Mouse (Mus musculus) mouse embryonic stem cell (cell line): Measurements from ENCODE around the gene Zfp689.
"Not testable (repeated sequence)": the region's sequence is repeated elsewhere in the genome, so short reads cannot be mapped to it uniquely, and the experiment has no call there.

Experiments used
- in situ Hi-C, 2 experiments: fragments of 300-500 bp; cut with MboI; formaldehyde crosslinking; loops; 1 replicate in 1 of 2; 3 replicates in 1 of 2; pipeline ENCODE4 v1.14.3; 2019 to 2020; ENCODE audit warnings: low sequenced_read_pairs in 2 of 2, low pct_unique_long_range_greater_than_20kb in 1 of 2, mixed read lengths in 1 of 2; ENCODE audit not compliant: unreplicated experiment in 1 of 2

The Zfp689 gene

DNA sequence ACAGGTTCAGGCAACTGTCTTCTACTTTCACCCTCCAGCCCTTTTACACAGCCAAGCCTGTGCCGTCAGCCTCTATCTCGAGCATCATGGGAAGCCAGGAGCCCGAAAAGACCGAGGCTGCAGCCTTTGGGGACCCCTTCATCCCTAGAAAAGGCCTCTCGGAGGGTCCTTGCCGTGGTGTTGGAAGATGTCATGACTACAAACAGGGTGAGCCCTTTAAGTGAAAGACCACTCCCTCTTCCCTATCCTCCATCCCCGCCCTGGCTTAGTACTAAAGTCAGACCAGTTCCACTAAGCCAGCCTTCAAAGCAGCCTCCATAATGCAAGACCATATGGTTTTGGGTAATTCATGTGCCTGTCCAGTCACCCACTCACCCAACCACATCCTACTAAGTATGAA, 23.1 kb upstream of the Zfp689 start:
- in situ Hi-C loops = no loop called here

GRCm38 (mm10) chr7:127471646-127472010, 22.7 kb upstream of the Zfp689 start:
- in situ Hi-C loops = no loop called here

GRCm38 (mm10) chr7:127470743-127471645, 22.0 kb upstream of the Zfp689 start:
- in situ Hi-C loops = no loop called here

DNA sequence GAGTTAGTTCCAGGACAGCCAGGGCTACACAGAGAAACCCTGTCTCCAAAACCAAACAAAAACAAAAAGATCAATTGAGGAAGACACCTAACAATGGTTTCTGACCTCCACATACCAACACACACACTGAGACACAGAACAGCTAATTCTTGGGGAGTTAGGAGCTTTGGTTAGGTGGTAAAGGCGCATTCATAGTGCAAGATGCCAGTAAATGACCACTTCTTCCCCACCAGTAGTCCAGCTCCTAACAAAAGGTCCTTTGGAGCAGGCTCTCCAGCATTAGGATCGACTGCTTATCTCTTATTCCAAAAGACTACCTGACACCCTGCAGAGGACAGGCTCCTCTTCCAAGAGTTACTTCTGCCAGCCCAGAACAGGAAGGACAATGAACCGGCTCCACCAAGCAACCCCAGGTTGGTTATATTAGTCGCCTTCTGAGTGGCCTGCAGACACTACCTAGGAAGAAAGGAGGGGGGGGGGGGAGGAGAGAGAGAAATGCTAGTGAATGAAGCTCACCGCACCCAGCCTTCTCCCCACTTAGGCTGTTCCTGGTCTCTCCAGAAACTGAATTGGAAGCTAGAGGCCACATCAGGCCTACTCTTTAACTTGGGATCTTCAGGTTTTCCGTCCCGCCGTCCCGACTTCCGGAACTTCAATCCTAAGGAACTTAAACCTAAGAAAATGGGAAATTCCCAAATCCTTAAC, 21.2 kb upstream of the Zfp689 start:
- in situ Hi-C loops = no loop called here

DNA sequence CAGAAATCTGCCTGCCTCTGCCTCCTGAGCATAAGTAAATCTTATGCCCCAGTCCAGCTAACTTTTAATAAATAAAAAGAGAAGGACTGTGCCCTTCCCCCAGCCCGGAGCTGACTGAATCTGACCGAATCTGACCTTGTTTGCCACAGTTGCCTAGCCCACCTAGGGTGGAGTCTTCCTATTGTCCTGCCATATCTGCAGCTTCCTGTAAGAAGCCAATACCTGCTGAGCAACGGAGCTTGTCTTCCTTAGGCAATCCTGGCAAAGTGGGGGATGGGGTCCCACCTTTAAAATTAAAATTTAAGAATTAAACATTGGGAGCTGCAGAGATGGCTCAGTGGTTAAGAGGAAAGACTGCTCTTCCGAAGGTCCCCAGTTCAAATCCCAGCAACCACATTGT, 17.6 kb upstream of the Zfp689 start:
- in situ Hi-C loops = no loop called here

GRCm38 (mm10) chr7:127465670-127466069, 16.7 kb upstream of the Zfp689 start:
- in situ Hi-C loops = not testable (repeated sequence)

- in situ Hi-C loops = no loop called here
Measured at GRCm38 (mm10) chr7:127465191-127465590, 16.2 kb upstream of the Zfp689 start.

DNA sequence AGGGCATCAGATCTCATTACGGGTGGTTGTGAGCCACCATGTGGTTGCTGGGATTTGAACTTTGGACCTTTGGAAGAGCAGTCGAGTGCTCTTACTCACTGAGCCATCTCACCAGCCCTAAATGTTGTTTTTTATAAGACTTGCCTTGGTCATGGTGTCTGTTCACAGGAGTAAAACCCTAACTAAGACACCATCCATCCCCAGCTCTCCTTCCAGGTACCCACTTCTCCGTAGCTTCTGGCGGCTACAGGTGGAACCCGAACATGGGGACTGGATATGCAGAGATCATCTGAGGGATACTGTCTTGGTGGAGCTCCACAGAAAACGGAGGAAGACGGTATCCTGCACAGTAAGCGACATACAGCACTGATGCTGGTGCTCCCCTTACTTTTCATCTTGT, 10.4 kb upstream of the Zfp689 start, which contains the start of gene Prr14:
TSS of gene Prr14 (plus strand) at position 301 of the 400 bp plus-strand sequence.
- in situ Hi-C loops = not testable (repeated sequence)

DNA sequence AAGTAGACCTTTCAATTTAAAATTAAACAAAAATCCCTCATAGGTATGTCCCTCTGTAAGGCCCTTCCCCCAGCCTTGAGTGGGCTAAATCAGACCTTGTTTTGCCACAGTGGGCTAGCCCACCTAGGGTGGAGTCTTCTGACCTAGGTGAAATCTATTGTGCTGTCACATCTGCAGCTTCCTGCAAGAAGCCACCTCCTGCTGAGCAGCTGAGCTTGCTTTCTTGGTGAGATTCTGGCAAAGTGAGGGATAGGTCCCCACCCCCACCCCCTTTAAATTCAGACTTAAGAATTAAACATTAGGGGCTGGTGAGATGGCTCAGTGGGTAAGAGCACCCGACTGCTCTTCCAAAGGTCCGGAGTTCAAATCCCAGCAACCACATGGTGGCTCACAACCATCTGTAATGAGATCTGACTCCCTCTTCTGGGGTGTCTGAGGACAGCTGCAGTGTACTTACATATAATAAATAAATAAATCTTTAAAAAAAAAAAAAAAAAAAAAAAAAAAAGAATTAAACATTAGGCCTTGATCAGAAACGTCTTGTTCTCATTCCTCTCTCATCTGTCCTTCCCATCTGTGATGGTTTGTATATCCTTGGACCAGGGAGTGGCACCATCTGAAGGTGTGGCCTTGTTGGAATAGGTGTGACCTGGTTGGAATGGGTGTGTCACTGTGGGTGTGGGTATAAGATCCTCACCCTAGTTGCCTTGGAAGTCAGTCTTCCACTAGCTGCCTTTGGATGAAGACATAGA, 9.6 kb upstream of the Zfp689 start:
- in situ Hi-C loops = not testable (repeated sequence)

DNA sequence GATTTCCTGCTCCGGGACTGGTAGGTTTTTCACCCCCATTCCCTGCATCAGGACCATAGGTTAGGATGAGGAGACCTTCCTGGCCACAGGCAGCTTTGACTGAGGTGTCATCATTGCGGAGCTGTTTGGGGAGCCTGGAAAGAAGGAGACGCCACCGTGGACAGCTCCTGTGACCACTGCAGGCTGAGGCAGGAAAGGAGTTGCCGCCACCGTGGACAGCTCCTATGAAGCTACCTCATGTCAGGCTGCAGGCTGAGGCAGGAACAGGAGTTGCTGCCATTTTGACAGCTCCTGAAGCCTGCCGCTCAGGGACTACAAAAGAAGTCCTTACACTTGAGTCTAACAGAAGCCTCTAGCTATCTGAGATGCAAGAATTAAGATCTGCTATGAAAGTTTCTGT, 5.9 kb upstream of the Zfp689 start:
- in situ Hi-C loops = no loop called here

GRCm38 (mm10) chr7:127453056-127453455, 4.1 kb upstream of the Zfp689 start:
- in situ Hi-C loops = no loop called here

DNA sequence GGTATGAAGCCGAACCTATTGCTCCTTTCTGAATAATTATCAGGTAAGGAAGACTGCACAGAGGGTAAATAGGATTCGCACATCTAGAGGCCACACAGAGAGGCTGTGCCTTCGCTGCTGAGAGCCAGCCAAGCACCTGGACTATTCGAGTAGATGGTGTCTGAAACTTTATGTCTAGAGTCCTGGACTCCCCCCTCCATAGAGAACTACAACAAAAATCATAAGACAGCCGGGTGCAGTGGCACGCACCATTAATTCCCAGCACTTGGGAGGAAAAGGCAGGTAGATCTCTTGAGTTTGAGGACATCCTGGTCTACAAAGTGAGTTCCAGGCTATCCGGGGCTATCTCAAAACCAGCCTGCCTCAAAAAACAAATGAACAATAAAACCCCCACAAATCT, 1.0 kb upstream of the Zfp689 start:
- in situ Hi-C loops = loop anchor here (5.0 to 10.0 kb wide), 2 partner anchors 42 to 55 kb away; no protein-coding TSS in a partner anchor

DNA sequence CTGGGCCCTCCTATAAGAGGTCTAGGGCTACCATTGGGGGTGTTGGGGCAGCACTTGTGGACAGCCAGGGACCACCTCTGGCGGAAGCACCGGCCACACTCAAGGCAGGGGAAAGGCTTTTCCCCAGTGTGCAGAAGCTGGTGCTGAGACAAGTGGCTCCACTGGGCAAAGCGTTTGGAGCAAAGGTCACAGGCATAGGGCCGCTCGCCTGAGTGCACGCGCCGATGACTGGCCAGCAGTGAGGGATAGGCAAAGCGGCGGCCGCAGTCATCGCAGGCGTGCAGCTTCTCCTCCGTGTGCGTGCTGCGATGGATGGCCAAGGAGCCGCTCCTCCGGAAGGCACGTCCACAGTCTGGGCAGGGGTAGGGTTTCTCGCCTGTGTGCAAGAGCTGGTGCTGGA, 5.0 kb downstream of the Zfp689 start:
- in situ Hi-C loops = loop anchor here in 1 of 2 experiments (10.0 kb wide), 1 partner anchor 61 kb away; no protein-coding TSS in a partner anchor

DNA sequence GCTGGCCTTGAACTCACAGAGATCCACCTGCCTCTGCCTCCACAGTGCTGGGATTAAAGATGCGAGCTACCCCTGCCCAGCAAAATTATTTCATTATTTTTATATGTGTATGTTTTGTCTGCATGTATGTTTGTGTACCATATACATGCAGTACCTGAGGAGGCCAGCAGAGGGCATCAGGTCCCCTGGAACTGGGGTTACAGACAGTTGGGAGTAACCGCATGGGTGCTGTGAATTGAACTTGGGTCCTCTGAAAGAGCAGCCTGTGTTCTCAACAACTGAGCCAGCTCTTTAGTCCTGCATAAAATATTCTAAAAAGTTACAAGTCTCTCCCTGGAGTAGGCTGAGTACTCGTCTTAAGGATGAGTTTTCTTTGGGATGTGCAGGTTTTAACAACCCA, 11.2 kb downstream of the Zfp689 start:
- in situ Hi-C loops = no loop called here

- in situ Hi-C loops = no loop called here
Measured at GRCm38 (mm10) chr7:127435206-127435605, 13.8 kb downstream of the Zfp689 start.

DNA sequence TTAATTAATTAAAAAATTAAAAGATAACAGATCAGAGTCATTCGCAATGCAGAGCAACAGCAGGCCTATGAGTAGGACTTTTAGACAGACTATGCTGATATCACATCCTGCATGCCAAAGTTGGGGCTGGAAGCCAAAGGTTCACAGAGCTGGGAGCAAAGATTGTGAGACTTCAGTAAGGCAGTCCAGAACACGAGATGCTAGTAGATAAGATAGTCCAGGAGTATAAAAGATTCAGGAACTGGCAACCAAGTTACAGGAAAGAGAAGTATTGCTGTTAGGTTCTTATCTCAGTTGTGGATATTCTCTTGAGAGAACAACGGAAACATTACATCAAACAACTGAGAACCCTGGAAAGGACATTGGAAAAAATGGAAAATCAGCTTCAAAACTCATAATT, 22.6 kb downstream of the Zfp689 start:
- in situ Hi-C loops = no loop called here

DNA sequence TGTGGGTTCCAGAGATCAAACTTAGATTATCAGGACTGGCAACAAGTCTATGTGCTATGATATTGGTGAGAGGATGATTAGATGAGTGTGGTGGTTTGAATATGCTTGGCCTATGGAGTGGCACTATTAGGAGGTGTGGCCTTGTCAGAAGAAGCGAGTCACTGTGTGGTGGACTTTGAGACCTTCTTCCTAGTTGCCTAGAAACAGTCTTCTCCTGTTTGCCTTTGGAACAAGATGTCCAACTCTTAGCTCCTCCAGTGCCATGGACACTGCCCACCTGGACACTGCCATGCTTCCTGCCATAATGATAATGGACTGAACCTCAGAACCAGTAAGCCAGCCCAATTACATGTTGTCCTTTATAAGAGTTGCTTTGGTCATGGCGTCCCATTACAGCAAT, 23.0 kb downstream of the Zfp689 start:
- in situ Hi-C loops = no loop called here

DNA sequence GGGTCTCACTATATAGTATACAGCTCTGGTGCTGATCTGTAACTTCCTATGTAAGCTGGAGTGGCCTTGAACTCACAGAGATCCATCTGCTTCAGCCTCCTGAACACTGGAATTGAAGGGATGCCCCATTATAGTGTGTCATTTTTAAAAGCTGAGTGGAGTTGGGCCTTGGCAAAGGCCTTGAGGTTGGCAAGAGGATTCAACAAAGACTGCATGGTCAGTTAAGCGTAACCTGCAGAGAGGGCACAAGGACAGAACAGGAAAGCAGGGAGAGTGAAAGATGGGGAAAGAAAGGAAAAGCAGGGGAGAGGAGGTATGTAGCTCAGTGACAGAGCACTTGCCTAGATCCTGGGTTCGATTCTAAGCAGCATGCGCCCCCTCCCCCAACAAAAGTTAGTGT, 23.7 kb downstream of the Zfp689 start:
- in situ Hi-C loops = no loop called here

DNA sequence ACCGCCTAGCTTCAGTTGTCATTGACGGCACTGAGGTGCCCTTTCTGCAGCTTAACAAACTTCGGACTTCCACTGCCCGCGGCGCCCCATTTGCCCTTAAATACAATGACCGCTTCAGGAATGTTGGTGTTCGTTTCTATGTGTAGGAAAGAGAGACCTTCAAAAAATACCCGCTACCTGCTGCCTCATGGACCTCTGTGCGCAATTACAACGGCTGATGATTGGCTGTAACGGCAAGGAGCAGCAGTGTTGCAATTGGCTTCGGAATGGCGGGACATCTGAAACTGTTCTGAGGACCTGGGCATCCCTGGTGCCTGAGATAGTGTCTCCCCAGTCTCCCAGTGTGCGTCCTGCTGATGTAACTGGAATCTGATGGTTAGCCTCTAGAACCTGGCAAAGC, 26.7 kb downstream of the Zfp689 start:
- in situ Hi-C loops = no loop called here
